Mouse (Mus musculus) cortical plate, adult 2 months (tissue): ENCODE data around the gene Chtf18.

Source experiments
- CTCF ChIP-seq: fragments of 200-500 bp; IDR thresholded peaks from 2 replicates; pipeline ENCODE4 v1.5.1; 2011; ENCODE audit warnings: mild to moderate bottlenecking, control low read depth, low read length; ENCODE audit not compliant: insufficient read depth; ENCODE audit errors: extremely low read depth
- POLR2A ChIP-seq: fragments of 200-500 bp; IDR thresholded peaks from 2 replicates; pipeline ENCODE4 v1.6.1; 2011; ENCODE audit warnings: mild to moderate bottlenecking, low read length, control low read depth; ENCODE audit not compliant: insufficient read depth; ENCODE audit errors: extremely low read depth

DNA sequence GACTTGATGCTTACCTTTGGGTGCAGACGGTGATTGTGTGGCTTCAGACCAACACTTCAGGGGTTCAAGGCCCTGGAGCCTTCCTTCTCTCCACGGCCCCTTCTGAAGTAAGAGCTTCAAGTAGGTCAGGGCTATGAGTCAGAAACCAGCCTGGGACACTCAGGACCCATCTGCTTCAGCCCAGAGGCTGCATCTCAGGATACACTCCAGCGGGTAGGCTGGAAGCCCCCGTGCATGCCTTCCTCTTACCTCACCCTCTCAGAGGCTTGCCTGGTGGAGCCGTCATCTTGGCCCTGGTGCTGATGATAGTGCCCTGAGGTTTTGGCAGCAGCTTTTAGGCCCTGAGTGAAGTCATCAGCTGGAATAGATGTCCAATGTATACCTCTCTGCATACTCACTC is 8.0 kb upstream of the Chtf18 start:
- TF ChIP-seq POLR2A (no peak), CTCF (no peak)
